Mouse (Mus musculus) brain, embryonic 14.5 days (tissue): Measurements from ENCODE around the gene Chd2.
A peak's percentile ranks its signal among the peaks of the same experiment; 100 is the strongest.

Experiments used
- CTCF ChIP-seq: fragments of 200-500 bp; IDR thresholded peaks from 2 replicates; pipeline ENCODE4 v1.5.1; 2012; ENCODE audit warnings: inconsistent platforms, mild to moderate bottlenecking, moderate library complexity, borderline replicate concordance; ENCODE audit not compliant: insufficient read depth, insufficient read length; ENCODE audit errors: extremely low read depth
- POLR2A ChIP-seq: fragments of 200-500 bp; IDR thresholded peaks from 2 replicates; pipeline ENCODE4 v1.6.1; 2012; ENCODE audit warnings: mild to moderate bottlenecking, inconsistent platforms, borderline replicate concordance; ENCODE audit not compliant: poor library complexity, insufficient read depth, insufficient read length, severe bottlenecking; ENCODE audit errors: extremely low read depth

- TF ChIP-seq CTCF (no peak), POLR2A (peak; percentile 99)
Measured at GRCm38 (mm10) chr7:73558293-73559169, 16.9 kb upstream of the Chd2 start.
